Mouse (Mus musculus) MEL (cell line): ENCODE data around the gene Dcp1b. TPM values are rescaled to one million over a fixed set of nuclear protein-coding genes. Genes with fewer than 3 reads are reported as not detected.

ENCODE experiments used
- DNase-seq: peaks from one replicate; pipeline ENCODE4 v3.0.0; 2011; ENCODE audit warnings: low read depth, low spot score
- H3K27ac ChIP-seq: 2 replicates; pipeline ENCODE4 v1.5.1; 2012; ENCODE audit warnings: low read depth, mild to moderate bottlenecking, control low read depth, low read length, moderate library complexity; ENCODE audit not compliant: control insufficient read depth
- H3K27me3 ChIP-seq, 2 experiments: fragments of 150-350 bp in 1 of 2; sonication (generic) in 1 of 2; 2 replicates each; pipeline ENCODE4 v1.6.1; 2012; ENCODE audit warnings: low read length in 2 of 2, mild to moderate bottlenecking in 2 of 2, improper control_type of control experiment in 1 of 2, moderate library complexity in 1 of 2; ENCODE audit not compliant: insufficient read depth in 2 of 2, control insufficient read depth in 1 of 2
- H3K36me3 ChIP-seq, 2 experiments: 2 replicates each; pipeline ENCODE4 v1.6.1; 2012 to 2014; ENCODE audit warnings: low read length in 2 of 2, improper control_type of control experiment in 1 of 2, inconsistent platforms in 1 of 2, mild to moderate bottlenecking in 1 of 2; ENCODE audit not compliant: insufficient read depth in 2 of 2, control insufficient read depth in 1 of 2
- H3K4me1 ChIP-seq, 2 experiments: fragments of 150-350 bp in 1 of 2; sonication (generic) in 1 of 2; 2 replicates each; pipeline ENCODE4 v1.6.1; 2012; ENCODE audit warnings: low read length in 2 of 2, improper control_type of control experiment in 1 of 2, mild to moderate bottlenecking in 1 of 2; ENCODE audit not compliant: insufficient read depth in 2 of 2, control insufficient read depth in 1 of 2
- H3K4me3 ChIP-seq, 2 experiments: fragments of 150-350 bp in 1 of 2; sonication (generic) in 1 of 2; 2 replicates each; pipeline ENCODE4 v1.5.1; 2012; ENCODE audit warnings: low read depth in 2 of 2, low read length in 2 of 2, mild to moderate bottlenecking in 2 of 2, moderate library complexity in 2 of 2, control low read depth in 1 of 2, improper control_type of control experiment in 1 of 2; ENCODE audit not compliant: control insufficient read depth in 1 of 2, insufficient read depth in 1 of 2
- H3K79me2 ChIP-seq: 2 replicates; pipeline ENCODE4 v1.6.1; 2012; ENCODE audit warnings: mild to moderate bottlenecking, low read length, moderate library complexity; ENCODE audit not compliant: control insufficient read depth, poor library complexity, insufficient read depth
- H3K9ac ChIP-seq: 2 replicates; pipeline ENCODE4 v1.6.1; 2012; ENCODE audit warnings: low read depth, mild to moderate bottlenecking, control low read depth, low read length, moderate library complexity; ENCODE audit not compliant: control insufficient read depth, poor library complexity, severe bottlenecking
- H3K9me3 ChIP-seq: fragments of 150-350 bp; sonication (generic); replicated peaks from 2 replicates; pipeline ENCODE4 v1.6.1; 2012; ENCODE audit warnings: mild to moderate bottlenecking, low read length, improper control_type of control experiment, moderate library complexity; ENCODE audit not compliant: insufficient read depth
- BHLHE40 ChIP-seq: IDR thresholded peaks from 2 replicates; pipeline ENCODE4 v1.6.1; 2012; ENCODE audit warnings: low read depth, mild to moderate bottlenecking, inconsistent platforms, low read length, improper control_type of control experiment, borderline replicate concordance
- CHD1 ChIP-seq: IDR thresholded peaks from 2 replicates; pipeline ENCODE4 v1.6.1; 2012; ENCODE audit warnings: low read depth, mild to moderate bottlenecking, inconsistent platforms, low read length, improper control_type of control experiment
- CTCF ChIP-seq, 3 experiments: IDR thresholded peaks in 2 of 3; conservative IDR thresholded peaks in 1 of 3; 2 replicates each; pipeline ENCODE4 v1.5.1; 2011 to 2012; ENCODE audit warnings: low read length in 3 of 3, low read depth in 2 of 3, mild to moderate bottlenecking in 2 of 3, improper control_type of control experiment in 1 of 3, inconsistent platforms in 1 of 3, mixed read lengths in 1 of 3, moderate library complexity in 1 of 3; ENCODE audit not compliant: control insufficient read depth in 1 of 3, insufficient read depth in 1 of 3, poor library complexity in 1 of 3, severe bottlenecking in 1 of 3
- E2F4 ChIP-seq: IDR thresholded peaks from 2 replicates; pipeline ENCODE4 v1.6.1; 2011; ENCODE audit warnings: low read depth, low read length, improper control_type of control experiment, borderline replicate concordance
- EP300 ChIP-seq, 2 experiments: IDR thresholded peaks; 2 replicates each; pipeline ENCODE4 v1.6.1; 2011; ENCODE audit warnings: improper control_type of control experiment in 2 of 2, low read length in 2 of 2, low read depth in 1 of 2, mild to moderate bottlenecking in 1 of 2
- JUND ChIP-seq: IDR thresholded peaks from 2 replicates; pipeline ENCODE4 v1.6.1; 2011; ENCODE audit warnings: low read depth, mild to moderate bottlenecking, improper control_type of control experiment, low read length
- KAT2A ChIP-seq: conservative IDR thresholded peaks from 2 replicates; pipeline ENCODE4 v1.6.1; 2012; ENCODE audit warnings: low read depth, low read length, improper control_type of control experiment, inconsistent platforms
- MAX ChIP-seq: IDR thresholded peaks from 2 replicates; pipeline ENCODE4 v1.6.1; 2011; ENCODE audit warnings: low read length, improper control_type of control experiment
- MXI1 ChIP-seq: IDR thresholded peaks from 2 replicates; pipeline ENCODE4 v1.6.1; 2011; ENCODE audit warnings: mild to moderate bottlenecking, low read depth, low read length, improper control_type of control experiment
- MYB ChIP-seq: IDR thresholded peaks from 2 replicates; pipeline ENCODE4 v1.6.1; 2011; ENCODE audit warnings: mild to moderate bottlenecking, low read depth, low read length, improper control_type of control experiment
- MYC ChIP-seq: IDR thresholded peaks from 2 replicates; pipeline ENCODE4 v1.6.1; 2011; ENCODE audit warnings: low read depth, mild to moderate bottlenecking, low read length, improper control_type of control experiment, moderate library complexity
- NRF1 ChIP-seq: IDR thresholded peaks from 2 replicates; pipeline ENCODE4 v1.6.1; 2014; ENCODE audit warnings: low read depth, mild to moderate bottlenecking, inconsistent platforms, low read length, improper control_type of control experiment, moderate library complexity; ENCODE audit not compliant: poor library complexity, insufficient read depth, severe bottlenecking
- POLR2AphosphoS5 ChIP-seq: IDR thresholded peaks from 2 replicates; pipeline ENCODE4 v1.6.1; 2012; ENCODE audit warnings: low read depth, borderline replicate concordance, mild to moderate bottlenecking, inconsistent platforms, low read length, moderate library complexity, mixed read lengths
- RAD21 ChIP-seq: IDR thresholded peaks from 2 replicates; pipeline ENCODE4 v1.6.1; 2011; ENCODE audit warnings: mild to moderate bottlenecking, low read depth, low read length, improper control_type of control experiment
- RCOR1 ChIP-seq: IDR thresholded peaks from 2 replicates; pipeline ENCODE4 v1.6.1; 2012; ENCODE audit warnings: low read depth, mild to moderate bottlenecking, inconsistent platforms, low read length, improper control_type of control experiment
- TAL1 ChIP-seq: IDR thresholded peaks from 2 replicates; pipeline ENCODE4 v1.6.1; 2012; ENCODE audit warnings: mild to moderate bottlenecking, inconsistent platforms, low read length, moderate library complexity, mixed read lengths
- TBP ChIP-seq: IDR thresholded peaks from 2 replicates; pipeline ENCODE4 v1.8.0; 2011; ENCODE audit warnings: low read depth, low read length, improper control_type of control experiment
- TCF12 ChIP-seq: IDR thresholded peaks from 2 replicates; pipeline ENCODE4 v1.6.1; 2014; ENCODE audit warnings: low read depth, mild to moderate bottlenecking, inconsistent platforms, low read length, improper control_type of control experiment, moderate library complexity
- USF1 ChIP-seq: IDR thresholded peaks from 2 replicates; pipeline ENCODE4 v1.6.1; 2014; ENCODE audit warnings: low read depth, mild to moderate bottlenecking, inconsistent platforms, low read length, improper control_type of control experiment, moderate library complexity
- ZKSCAN1 ChIP-seq: IDR thresholded peaks from 2 replicates; pipeline ENCODE4 v1.6.1; 2012; ENCODE audit warnings: low read depth, mild to moderate bottlenecking, inconsistent platforms, low read length, improper control_type of control experiment, moderate library complexity
- ZNF384 ChIP-seq: IDR thresholded peaks from 2 replicates; pipeline ENCODE4 v1.6.1; 2012; ENCODE audit warnings: low read depth, mild to moderate bottlenecking, inconsistent platforms, low read length, improper control_type of control experiment
- polyA plus RNA-seq, 2 experiments: library from polyadenylated mRNA; stranded (reverse) in 1 of 2; unstranded in 1 of 2; fragments of >175 nt in 1 of 2; fragments of >200 nt in 1 of 2; gene quantifications; 2 replicates each; pipeline versions ENCODE4 v1.2.1 to v1.2.4; 2012; ENCODE audit warnings: low replicate concordance in 2 of 2, low read depth in 1 of 2; ENCODE audit not compliant: insufficient read length in 2 of 2, insufficient read depth in 1 of 2, missing spikeins in 1 of 2
- total RNA-seq: library from RNA; depleted of rRNA; stranded (reverse); fragments of 300-350 nt; gene quantifications from 2 replicates; pipeline ENCODE4 v1.2.3, GENCODE M21; 2012; rRNA removed

The Dcp1b gene
- total and polyA plus RNA-seq, 3 experiments = 7.9 to 15.7 TPM; not detected in 1

- Histone ChIP-seq H3K4me3 (no peak overlapping the region), H3K36me3 (no peaks in the 10 kb centered on the region), H3K79me2 (no peaks in the 10 kb centered on the region), H3K9ac (no peak overlapping the region), H3K9me3 (no peaks in the 10 kb centered on the region), H3K27me3 (peaks cover 0 to 6% of the 10 kb centered on the region in 2 experiments; a peak in 2 of 4 replicates), H3K27ac (no peak overlapping the region), H3K4me1 (no peaks in the 10 kb centered on the region)
- DNase-seq = no peak
- TF ChIP-seq TCF12 (no peak), MYB (no peak), ZKSCAN1 (no peak), NRF1 (no peak), MAX (no peak), ZNF384 (no peak), RAD21 (no peak), EP300 (IDR thresholded peaks at IDR 0.05; ENCODE audit: low read depth in 1 of 2, low read length in 2 of 2) (no peak), MYC (no peak), E2F4 (no peak), USF1 (no peak), CTCF (IDR thresholded peaks at IDR 0.05 in 2 of 3, conservative IDR thresholded peaks at IDR 0.05 in 1 of 3; ENCODE audit: control insufficient read depth in 1 of 3, insufficient read depth in 1 of 3, low read depth in 2 of 3, low read length in 3 of 3, poor library complexity in 1 of 3, severe bottlenecking in 1 of 3) (no peak)
Observed at GRCm38 (mm10) chr6:119249726-119250125, 74.7 kb downstream of the Dcp1b start.

GRCm38 (mm10) chr6:119251704-119252103 lies 76.7 kb downstream of the Dcp1b start:
- Histone ChIP-seq H3K9ac (no peak overlapping the region), H3K36me3 (no peaks in the 10 kb centered on the region), H3K27ac (no peak overlapping the region), H3K79me2 (no peaks in the 10 kb centered on the region), H3K4me3 (no peak overlapping the region), H3K9me3 (no peaks in the 10 kb centered on the region), H3K27me3 (peaks cover 5 to 9% of the 10 kb centered on the region in 2 experiments), H3K4me1 (no peaks in the 10 kb centered on the region)
- no peak for TF ChIP-seq MXI1
- TF ChIP-seq RAD21 = no peak
- no peak for TF ChIP-seq POLR2AphosphoS5
- TF ChIP-seq RCOR1 = no peak
- TF ChIP-seq KAT2A = no peak
- no peak for TF ChIP-seq MYC
- no peak for TF ChIP-seq TBP
- no peak for TF ChIP-seq JUND
- no peak for TF ChIP-seq TAL1
- TF ChIP-seq BHLHE40 = no peak
- no peak for TF ChIP-seq CHD1
- DNase-seq = no peak

Other genes starting within 250 kb of the Dcp1b start
- 2.4 and 4.4 TPM in 2 replicates for gene Cacna1c, start 21.2 kb downstream of the Dcp1b start, total RNA-seq
- gene Cacna1c, start 21.2 kb downstream of the Dcp1b start, polyA plus RNA-seq = 1 to 10 TPM in 1 of 2 experiments, not detected in 1; 3.4 TPM
- gene Cacna2d4, start 61.3 kb downstream of the Dcp1b start, total RNA-seq = 0.16 and 0.69 TPM in 2 replicates
- gene Cacna2d4, start 61.3 kb downstream of the Dcp1b start, polyA plus RNA-seq = 1 to 10 TPM in 1 of 2 experiments, not detected in 1; 1.1 TPM
- gene Lrtm2, start 155.5 kb downstream of the Dcp1b start, total RNA-seq = not detected in 2 replicates
- not detected for gene Lrtm2, start 155.5 kb downstream of the Dcp1b start, polyA plus RNA-seq
- 37.9 and 41.3 TPM in 2 replicates for gene Adipor2, start 242.5 kb downstream of the Dcp1b start, total RNA-seq
- 10 to 100 TPM in 1 of 2 experiments, not detected in 1; 37.6 TPM for gene Adipor2, start 242.5 kb downstream of the Dcp1b start, polyA plus RNA-seq